Mouse (Mus musculus): ENCODE measurements around the gene Zfp953. TPM values are rescaled to one million over a fixed set of nuclear protein-coding genes. Genes with fewer than 3 reads are reported as not detected.
"Not testable (repeated sequence)": the region's sequence is repeated elsewhere in the genome, so short reads cannot be mapped to it uniquely, and the experiment has no call there.

The Zfp953 gene
- polyA plus RNA-seq (2014; fragmentation: Nextera tagmentation; extraction: Ambion mirVana), result 0.75 and 1.2 TPM in 2 replicates

GRCm38 (mm10) chr13:67360131-67360744, at the start of gene Zfp953, which contains the start of gene Gm28044:
Zfp953 (minus strand) TSS chr13:67360605.
Gm28044 (minus strand) TSS chr13:67360536.
- H3K9ac ChIP-seq (ENCODE audit: low read depth, low read length), result peak within 1 kb of the TSS; percentile 20
- no peaks in the 10 kb centered on the region for H3K36me3 ChIP-seq (ENCODE audit: control insufficient read depth, insufficient read depth, low read length)
- ATAC-seq (ENCODE audit: low FRiP score) (peak; percentile 95), DNase-seq (ENCODE audit: low spot score) (peak; percentile 94)
- no peaks in the 10 kb centered on the region for H3K9me3 ChIP-seq (ENCODE audit: control insufficient read depth, low read length)
- no peak within 1 kb of the TSS for H3K27ac ChIP-seq (ENCODE audit: low read depth, low read length)
- H3K4me3 ChIP-seq (ENCODE audit: low read depth, low read length), result peak within 1 kb of the TSS; percentile 69
- no peaks in the 10 kb centered on the region for H3K4me1 ChIP-seq (replicated peaks; ENCODE audit: control insufficient read depth, insufficient read depth, low read length)
- under 1% methylated on average over 15 of the region's 15 CpGs for WGBS
- H3K4me2 ChIP-seq (replicated peaks; ENCODE audit: low read depth, low read length), result peak within 1 kb of the TSS; percentile 48
- H3K27me3 ChIP-seq (ENCODE audit: control insufficient read depth, insufficient read depth, low read length), result no peaks in the 10 kb centered on the region

- H3K4me3 ChIP-seq (ENCODE audit: low read depth, low read length), result peak within 1 kb of the TSS; percentile 49
- not testable (repeated sequence) for H3K27ac ChIP-seq (ENCODE audit: low read depth, low read length); H3K36me3 ChIP-seq (ENCODE audit: control insufficient read depth, insufficient read depth, low read length); H3K4me1 ChIP-seq (replicated peaks; ENCODE audit: control insufficient read depth, insufficient read depth, low read length); H3K9me3 ChIP-seq (ENCODE audit: control insufficient read depth, low read length); H3K27me3 ChIP-seq (ENCODE audit: control insufficient read depth, insufficient read depth, low read length)
- DNase-seq (ENCODE audit: low spot score) (peak; percentile 75), ATAC-seq (ENCODE audit: low FRiP score) (peak; percentile 96)
- peak within 1 kb of the TSS; percentile 41 for H3K9ac ChIP-seq (ENCODE audit: low read depth, low read length)
- H3K4me2 ChIP-seq (replicated peaks; ENCODE audit: low read depth, low read length), result peak within 1 kb of the TSS; percentile 54
- 3% methylated on average over 14 of the region's 16 CpGs for WGBS
Observed at GRCm38 (mm10) chr13:67399183-67399903, 38.9 kb upstream of the Zfp953 start, which contains the start of gene Zfp429. Zfp429 (minus strand) TSS chr13:67399819.

DNA sequence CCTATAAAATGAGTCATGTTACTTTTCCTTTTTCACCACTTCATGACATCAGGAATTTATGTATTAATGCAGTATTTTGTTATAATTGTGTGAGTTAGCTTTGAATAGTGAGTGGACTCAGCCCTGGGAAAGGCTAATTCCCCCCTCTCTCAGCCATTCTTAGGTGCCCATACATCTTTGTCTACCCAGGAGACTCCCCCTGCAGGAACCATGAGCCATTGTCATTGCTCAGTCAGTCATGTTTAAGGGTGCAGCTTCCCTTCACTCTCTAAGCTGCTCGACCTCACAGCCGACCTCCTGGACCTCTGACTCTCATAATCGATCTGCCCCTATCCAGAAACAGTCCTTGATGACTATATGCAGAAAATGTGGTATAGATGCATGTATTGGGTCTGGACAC, 15.8 kb upstream of the Zfp953 start:
- H3K9ac ChIP-seq (ENCODE audit: low read depth, low read length); DNase-seq (ENCODE audit: low spot score); H3K4me1 ChIP-seq (replicated peaks; ENCODE audit: control insufficient read depth, insufficient read depth, low read length); H3K36me3 ChIP-seq (ENCODE audit: control insufficient read depth, insufficient read depth, low read length); H3K4me2 ChIP-seq (replicated peaks; ENCODE audit: low read depth, low read length); H3K9me3 ChIP-seq (ENCODE audit: control insufficient read depth, low read length); H3K27me3 ChIP-seq (ENCODE audit: control insufficient read depth, insufficient read depth, low read length); H3K27ac ChIP-seq (ENCODE audit: low read depth, low read length); H3K4me3 ChIP-seq (ENCODE audit: low read depth, low read length): not testable (repeated sequence)
- ATAC-seq (ENCODE audit: low FRiP score), result 0 out of 2 replicates have a peak, but pooled peaks have one; percentile 38
- 65% methylated on average over 3 of the region's 3 CpGs for WGBS

- ATAC-seq (ENCODE audit: low FRiP score), result peak; percentile 90
- WGBS, result 28% methylated on average over 13 of the region's 15 CpGs
- H3K4me1 ChIP-seq (replicated peaks; ENCODE audit: control insufficient read depth, insufficient read depth, low read length); H3K27ac ChIP-seq (ENCODE audit: low read depth, low read length); H3K27me3 ChIP-seq (ENCODE audit: control insufficient read depth, insufficient read depth, low read length); H3K36me3 ChIP-seq (ENCODE audit: control insufficient read depth, insufficient read depth, low read length); H3K9me3 ChIP-seq (ENCODE audit: control insufficient read depth, low read length); H3K9ac ChIP-seq (ENCODE audit: low read depth, low read length): not testable (repeated sequence)
- peak within 1 kb of the TSS; percentile 39 for H3K4me2 ChIP-seq (replicated peaks; ENCODE audit: low read depth, low read length)
- peak; percentile 73 for DNase-seq (ENCODE audit: low spot score)
- H3K4me3 ChIP-seq (ENCODE audit: low read depth, low read length), result peak within 1 kb of the TSS; percentile 24
Observed at GRCm38 (mm10) chr13:67375050-67375911, 14.9 kb upstream of the Zfp953 start, which contains the start of the genes Gm28041 and Zfp456. Gm28041 (minus strand) TSS chr13:67375733. Zfp456 (minus strand) TSS chr13:67375810.

- Histone ChIP-seq H3K9ac (ENCODE audit: low read depth, low read length) (no peak overlapping the region), H3K36me3 (ENCODE audit: control insufficient read depth, insufficient read depth, low read length) (no peaks in the 10 kb centered on the region), H3K27ac (ENCODE audit: low read depth, low read length) (no peak overlapping the region), H3K4me3 (ENCODE audit: low read depth, low read length) (no peak overlapping the region), H3K4me2 (replicated peaks; ENCODE audit: low read depth, low read length) (no peak overlapping the region), H3K9me3 (ENCODE audit: control insufficient read depth, low read length) (no peaks in the 10 kb centered on the region), H3K4me1 (replicated peaks; ENCODE audit: control insufficient read depth, insufficient read depth, low read length) (no peaks in the 10 kb centered on the region), H3K27me3 (ENCODE audit: control insufficient read depth, insufficient read depth, low read length) (no peaks in the 10 kb centered on the region)
- DNase-seq (ENCODE audit: low spot score) (no peak), ATAC-seq (ENCODE audit: low FRiP score) (no peak)
Observed at GRCm38 (mm10) chr13:67351854-67352253, 8.6 kb downstream of the Zfp953 start.

GRCm38 (mm10) chr13:67343422-67343821, 17.0 kb downstream of the Zfp953 start:
- no peak overlapping the region for H3K4me3 ChIP-seq (ENCODE audit: low read depth, low read length)
- no peaks in the 10 kb centered on the region for H3K4me1 ChIP-seq (replicated peaks; ENCODE audit: control insufficient read depth, insufficient read depth, low read length)
- no peaks in the 10 kb centered on the region for H3K36me3 ChIP-seq (ENCODE audit: control insufficient read depth, insufficient read depth, low read length)
- no peaks in the 10 kb centered on the region for H3K9me3 ChIP-seq (ENCODE audit: control insufficient read depth, low read length)
- 88% methylated on average over 2 of the region's 2 CpGs for WGBS
- DNase-seq (ENCODE audit: low spot score), result no peak
- H3K27ac ChIP-seq (ENCODE audit: low read depth, low read length), result no peak overlapping the region
- no peak for ATAC-seq (ENCODE audit: low FRiP score)
- H3K9ac ChIP-seq (ENCODE audit: low read depth, low read length), result no peak overlapping the region
- H3K4me2 ChIP-seq (replicated peaks; ENCODE audit: low read depth, low read length), result no peak overlapping the region
- no peaks in the 10 kb centered on the region for H3K27me3 ChIP-seq (ENCODE audit: control insufficient read depth, insufficient read depth, low read length)

- H3K36me3 ChIP-seq (ENCODE audit: control insufficient read depth, insufficient read depth, low read length), result no peaks in the 10 kb centered on the region
- no peaks in the 10 kb centered on the region for H3K9me3 ChIP-seq (ENCODE audit: control insufficient read depth, low read length)
- no peak overlapping the region for H3K27ac ChIP-seq (ENCODE audit: low read depth, low read length)
- H3K4me3 ChIP-seq (ENCODE audit: low read depth, low read length), result peak overlapping the region; percentile 32
- H3K27me3 ChIP-seq (ENCODE audit: control insufficient read depth, insufficient read depth, low read length), result no peaks in the 10 kb centered on the region
- DNase-seq (ENCODE audit: low spot score), result peak; percentile 8
- peak; percentile 34; the same call in 1 of the 2 replicates for ATAC-seq (ENCODE audit: low FRiP score)
- no peaks in the 10 kb centered on the region for H3K4me1 ChIP-seq (replicated peaks; ENCODE audit: control insufficient read depth, insufficient read depth, low read length)
- 77% methylated on average over 1 of the region's 1 CpGs for WGBS
- peak overlapping the region; percentile 50 for H3K4me2 ChIP-seq (replicated peaks; ENCODE audit: low read depth, low read length)
- no peak overlapping the region for H3K9ac ChIP-seq (ENCODE audit: low read depth, low read length)
Observed at GRCm38 (mm10) chr13:67332877-67333276, 27.5 kb downstream of the Zfp953 start.

DNA sequence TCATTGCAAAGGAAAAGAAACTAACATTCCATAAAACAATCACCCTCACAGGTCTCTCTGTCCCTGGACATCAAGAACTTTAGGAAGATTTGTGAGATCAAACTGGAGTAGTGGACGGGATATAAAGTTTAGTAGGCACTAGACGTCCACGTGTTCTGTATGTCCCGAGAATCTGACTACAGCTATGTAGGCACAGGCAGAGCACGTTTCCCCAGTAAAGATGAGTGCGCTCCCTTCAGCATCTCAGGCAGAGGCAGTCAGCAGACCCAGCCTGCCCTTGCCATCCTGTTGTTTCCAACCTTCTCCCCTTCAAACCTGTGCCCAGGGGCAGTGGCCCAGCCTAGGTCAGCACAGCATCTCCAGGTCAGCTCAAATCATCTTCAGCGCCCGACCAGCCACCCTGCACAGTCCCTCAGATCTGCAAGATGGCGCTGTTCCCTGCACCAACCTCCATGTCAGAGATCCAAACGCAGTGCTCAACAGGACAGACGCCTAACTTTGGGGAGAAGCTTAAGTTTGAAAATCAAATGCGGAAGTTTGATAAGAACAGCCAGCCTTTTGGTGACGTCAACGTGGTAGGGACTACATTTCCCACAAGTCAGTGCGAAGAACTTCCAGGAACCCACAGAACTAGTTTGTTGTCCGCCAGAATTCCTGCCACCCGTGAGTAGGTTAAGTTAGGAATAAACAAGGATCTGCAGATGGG, 28.2 kb downstream of the Zfp953 start, which contains the start of gene Zfp595:
Zfp595 (minus strand) TSS at position 552 of the 706 bp plus-strand sequence.
- H3K4me1 ChIP-seq (replicated peaks; ENCODE audit: control insufficient read depth, insufficient read depth, low read length), result no peaks in the 10 kb centered on the region
- no peaks in the 10 kb centered on the region for H3K9me3 ChIP-seq (ENCODE audit: control insufficient read depth, low read length)
- peak within 1 kb of the TSS; percentile 32 for H3K4me3 ChIP-seq (ENCODE audit: low read depth, low read length)
- peak within 1 kb of the TSS; percentile 46 for H3K9ac ChIP-seq (ENCODE audit: low read depth, low read length)
- no peak within 1 kb of the TSS for H3K27ac ChIP-seq (ENCODE audit: low read depth, low read length)
- DNase-seq (ENCODE audit: low spot score), result peak; percentile 84
- no peaks in the 10 kb centered on the region for H3K27me3 ChIP-seq (ENCODE audit: control insufficient read depth, insufficient read depth, low read length)
- peak within 1 kb of the TSS; percentile 50 for H3K4me2 ChIP-seq (replicated peaks; ENCODE audit: low read depth, low read length)
- peak; percentile 91 for ATAC-seq (ENCODE audit: low FRiP score)
- no peaks in the 10 kb centered on the region for H3K36me3 ChIP-seq (ENCODE audit: control insufficient read depth, insufficient read depth, low read length)
- 20% methylated on average over 17 of the region's 17 CpGs for WGBS
